Mouse (Mus musculus): ENCODE measurements at regions not wholly inside any gene's neighbourhood (a gene's known extent, or its start where the extent isn't known, plus 50 kb on each side); places are given as distances from the start of the nearest gene placed in this dataset.

- 77% methylated on average over 1 of the region's 1 CpGs for WGBS
- Histone ChIP-seq H3K27me3 (replicated peaks) (no peaks in the 10 kb centered on the region), H3K36me3 (no peaks in the 10 kb centered on the region), H3K9ac (no peak overlapping the region), H3K4me2 (no peak overlapping the region), H3K9me3 (replicated peaks) (no peaks in the 10 kb centered on the region), H3K4me1 (replicated peaks) (no peaks in the 10 kb centered on the region), H3K27ac (ENCODE audit: poor library complexity, severe bottlenecking) (no peak overlapping the region), H3K4me3 (no peak overlapping the region)
- no peak for ATAC-seq (ENCODE audit: insufficient number of reproducible peaks, low FRiP score)
These were observed 1787.4 kb downstream of the Hace1 start for GRCm38 (mm10) chr10:47365016-47365538.

GRCm38 (mm10) chr10:47366804-47367203 lies 1789.2 kb downstream of the Hace1 start:
- no peaks in the 10 kb centered on the region for H3K36me3 ChIP-seq
- H3K27ac ChIP-seq (ENCODE audit: poor library complexity, severe bottlenecking), result no peak overlapping the region
- WGBS, result 39% methylated on average over 2 of the region's 2 CpGs
- no peak for ATAC-seq (ENCODE audit: insufficient number of reproducible peaks, low FRiP score)
- no peak overlapping the region for H3K9ac ChIP-seq
- H3K4me1 ChIP-seq (replicated peaks), result no peaks in the 10 kb centered on the region
- H3K9me3 ChIP-seq (replicated peaks), result no peaks in the 10 kb centered on the region
- H3K27me3 ChIP-seq (replicated peaks), result no peaks in the 10 kb centered on the region
- no peak overlapping the region for H3K4me3 ChIP-seq
- no peak overlapping the region for H3K4me2 ChIP-seq

GRCm38 (mm10) chr10:47403492-47403891 lies 1825.9 kb downstream of the Hace1 start:
- 53% methylated on average over 1 of the region's 1 CpGs for WGBS
- ATAC-seq (ENCODE audit: insufficient number of reproducible peaks, low FRiP score), result no peak
- H3K9me3 ChIP-seq (replicated peaks), result no peaks in the 10 kb centered on the region
- H3K4me3 ChIP-seq, result no peak overlapping the region
- no peaks in the 10 kb centered on the region for H3K36me3 ChIP-seq
- H3K4me1 ChIP-seq (replicated peaks), result no peaks in the 10 kb centered on the region
- H3K27ac ChIP-seq (ENCODE audit: poor library complexity, severe bottlenecking), result no peak overlapping the region
- no peaks in the 10 kb centered on the region for H3K27me3 ChIP-seq (replicated peaks)
- no peak overlapping the region for H3K9ac ChIP-seq
- H3K4me2 ChIP-seq, result no peak overlapping the region

- ATAC-seq (ENCODE audit: insufficient number of reproducible peaks, low FRiP score), result peak; percentile 76
- Histone ChIP-seq H3K27ac (ENCODE audit: poor library complexity, severe bottlenecking) (no peak overlapping the region), H3K4me3 (no peak overlapping the region), H3K4me2 (peak overlapping the region; percentile 8; the same call in 1 of the 2 replicates), H3K36me3 (no peaks in the 10 kb centered on the region), H3K9me3 (replicated peaks) (no peaks in the 10 kb centered on the region), H3K9ac (no peak overlapping the region), H3K4me1 (replicated peaks) (peaks cover 10% of the 10 kb centered on the region), H3K27me3 (replicated peaks) (no peaks in the 10 kb centered on the region)
- 19% methylated on average over 7 of the region's 7 CpGs for WGBS
These were observed 1848.9 kb downstream of the Hace1 start for GRCm38 (mm10) chr10:47426505-47426904.

Measured in heart, embryonic 12.5 days (tissue).